Mouse (Mus musculus): ENCODE results near the gene Gm17334.

Gene Gm17334

DNA sequence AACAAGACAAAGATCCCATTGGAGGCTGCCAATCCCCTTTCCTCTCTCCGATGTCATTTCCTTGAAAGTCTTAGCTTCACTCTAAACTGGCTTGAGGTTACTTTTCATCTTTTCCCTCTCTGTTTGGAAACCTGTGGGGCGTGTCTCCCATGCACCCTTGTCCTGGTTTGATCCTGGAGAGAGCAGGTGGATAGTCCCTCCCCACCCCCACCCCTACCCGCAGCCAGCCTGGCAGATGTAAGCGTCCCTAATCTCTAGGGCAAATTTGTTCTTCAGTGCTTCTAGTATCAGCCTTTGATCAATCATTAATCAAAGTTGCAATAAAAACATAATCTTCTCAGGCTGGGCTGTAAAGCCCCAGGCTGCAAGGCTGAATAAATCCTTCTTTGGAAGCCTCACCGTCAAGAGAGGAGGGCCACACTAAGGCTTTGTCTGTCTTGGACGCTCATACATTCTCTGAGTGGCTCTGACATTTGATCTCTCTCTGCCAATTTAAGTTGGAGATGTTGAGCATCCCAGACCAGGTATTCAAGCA is 24.5 kb upstream of the Gm17334 start:
- no peak for DNase-seq (ENCODE audit: low read depth, low spot score)

GRCm38 (mm10) chr11:53796409-53797151 is 23.6 kb upstream of the Gm17334 start:
- DNase-seq (ENCODE audit: low read depth, low spot score), result no peak

- DNase-seq (ENCODE audit: low read depth, low spot score), result no peak
These were observed 22.8 kb upstream of the Gm17334 start for GRCm38 (mm10) chr11:53795813-53796212.

GRCm38 (mm10) chr11:53794671-53795557 is 21.9 kb upstream of the Gm17334 start:
- DNase-seq (ENCODE audit: low read depth, low spot score), result no peak

GRCm38 (mm10) chr11:53794015-53794414 is 21.0 kb upstream of the Gm17334 start:
- DNase-seq (ENCODE audit: low read depth, low spot score), result no peak

GRCm38 (mm10) chr11:53792986-53793385 is 20.0 kb upstream of the Gm17334 start:
- DNase-seq (ENCODE audit: low read depth, low spot score), result no peak

GRCm38 (mm10) chr11:53789277-53789676 is 16.3 kb upstream of the Gm17334 start:
- no peak for DNase-seq (ENCODE audit: low read depth, low spot score)

- no peak for DNase-seq (ENCODE audit: low read depth, low spot score)
These were observed 15.2 kb upstream of the Gm17334 start for GRCm38 (mm10) chr11:53788196-53788595.

DNA sequence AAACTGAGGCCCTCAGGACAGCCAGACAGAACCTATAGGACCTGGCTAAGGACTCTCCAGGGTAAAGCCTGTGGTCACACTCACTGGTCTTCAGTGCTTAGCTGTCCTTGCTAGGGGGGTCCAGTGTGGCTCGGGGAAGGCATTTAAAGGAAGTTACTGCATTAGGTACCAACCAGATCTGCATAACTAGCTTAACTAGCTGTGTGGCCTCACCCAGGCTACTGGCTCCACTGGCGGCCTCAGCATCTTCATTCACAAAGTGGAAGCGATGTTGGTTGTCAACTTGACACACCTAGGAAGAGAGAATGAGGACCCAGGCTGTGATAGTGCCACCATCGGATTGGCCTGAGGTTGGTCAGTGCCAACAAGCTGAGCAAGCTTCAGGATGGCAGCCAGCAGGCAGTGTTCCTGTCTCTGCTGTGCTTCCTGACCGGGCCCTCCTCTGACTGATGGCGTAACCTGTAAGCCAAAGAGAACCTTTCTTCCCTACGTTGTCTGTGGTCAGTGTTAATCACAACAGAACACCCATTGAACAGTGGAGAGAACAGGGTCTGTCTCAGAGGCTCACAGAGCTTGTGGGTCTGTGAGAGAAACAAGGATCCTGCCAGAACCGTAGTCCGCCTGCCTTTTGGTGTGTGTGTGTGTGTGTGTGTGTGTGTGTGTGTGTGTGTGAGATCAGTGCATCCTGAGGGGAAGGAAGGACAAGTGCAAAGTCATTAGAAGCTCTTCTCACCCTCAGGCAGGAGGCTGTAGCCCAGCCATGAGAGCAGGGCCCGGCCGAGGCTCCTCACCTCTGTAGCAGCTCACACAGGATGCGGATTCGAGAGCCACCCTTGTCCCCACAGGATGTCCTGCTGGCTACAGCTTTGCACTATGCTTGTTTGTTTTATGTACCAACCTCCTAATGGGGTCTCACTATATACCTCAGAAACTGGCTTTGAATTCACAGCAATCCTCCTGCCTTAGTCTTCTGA is 13.4 kb upstream of the Gm17334 start:
- no peak for DNase-seq (ENCODE audit: low read depth, low spot score)

DNA sequence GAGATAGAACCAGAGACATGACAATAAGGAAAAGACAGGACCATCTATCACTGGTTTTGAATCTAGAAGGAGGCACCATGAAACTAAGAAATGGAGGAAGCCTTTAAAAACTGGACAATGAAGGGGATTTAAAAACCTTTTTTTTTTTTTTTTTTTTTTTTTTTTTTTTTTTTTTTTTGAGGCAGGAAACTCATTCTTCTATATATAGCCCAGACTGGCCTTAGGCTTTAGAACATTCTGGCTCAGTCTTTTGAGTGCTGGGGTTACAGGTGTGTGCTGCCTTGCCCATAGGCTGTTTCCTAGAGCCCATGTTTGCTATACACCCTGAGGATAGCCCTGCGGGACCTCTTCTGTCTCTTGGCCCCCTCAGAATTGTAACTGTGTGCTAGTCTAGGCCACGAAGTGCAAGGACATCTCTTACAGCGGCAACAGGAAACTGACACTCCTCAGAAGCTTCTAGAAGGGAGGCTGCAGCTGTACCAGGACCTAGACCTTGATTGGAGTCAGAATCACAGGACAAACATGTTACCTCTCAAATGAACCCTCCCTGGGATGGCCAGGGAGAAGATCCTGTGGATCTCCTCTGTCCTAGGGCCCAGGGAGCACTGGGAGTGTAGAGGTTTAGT is 12.4 kb upstream of the Gm17334 start:
- DNase-seq (ENCODE audit: low read depth, low spot score), result no peak

- no peak for DNase-seq (ENCODE audit: low read depth, low spot score)
These were observed 10.3 kb upstream of the Gm17334 start for GRCm38 (mm10) chr11:53783288-53783687.

- DNase-seq (ENCODE audit: low read depth, low spot score), result no peak
These were observed 9.0 kb upstream of the Gm17334 start for GRCm38 (mm10) chr11:53781964-53782363.

GRCm38 (mm10) chr11:53781201-53781775 is 8.3 kb upstream of the Gm17334 start:
- DNase-seq (ENCODE audit: low read depth, low spot score), result no peak

GRCm38 (mm10) chr11:53780262-53780661 is 7.3 kb upstream of the Gm17334 start:
- DNase-seq (ENCODE audit: low read depth, low spot score), result no peak

- no peak for DNase-seq (ENCODE audit: low read depth, low spot score)
These were observed 6.8 kb upstream of the Gm17334 start for GRCm38 (mm10) chr11:53779808-53780207.

DNA sequence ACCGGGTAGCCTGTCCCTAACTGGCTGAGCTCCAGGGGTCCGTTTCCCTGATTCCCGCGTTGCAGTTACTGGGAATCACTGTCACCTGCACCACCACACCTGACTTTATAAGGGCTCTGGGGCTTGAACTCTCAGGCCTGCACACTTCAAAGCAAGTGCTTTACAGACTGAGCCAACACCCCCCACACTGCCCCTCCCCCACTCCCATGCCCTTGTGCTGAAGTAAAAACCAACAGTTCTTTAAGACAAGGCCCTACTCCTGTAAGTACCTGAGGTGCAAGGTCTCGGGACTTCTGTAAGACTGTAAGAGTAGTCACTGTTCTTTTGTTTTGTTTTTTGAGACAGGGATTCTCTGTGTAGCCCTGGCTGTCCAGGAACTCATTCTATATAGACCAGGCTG is 5.5 kb upstream of the Gm17334 start:
- DNase-seq (ENCODE audit: low read depth, low spot score), result no peak

DNA sequence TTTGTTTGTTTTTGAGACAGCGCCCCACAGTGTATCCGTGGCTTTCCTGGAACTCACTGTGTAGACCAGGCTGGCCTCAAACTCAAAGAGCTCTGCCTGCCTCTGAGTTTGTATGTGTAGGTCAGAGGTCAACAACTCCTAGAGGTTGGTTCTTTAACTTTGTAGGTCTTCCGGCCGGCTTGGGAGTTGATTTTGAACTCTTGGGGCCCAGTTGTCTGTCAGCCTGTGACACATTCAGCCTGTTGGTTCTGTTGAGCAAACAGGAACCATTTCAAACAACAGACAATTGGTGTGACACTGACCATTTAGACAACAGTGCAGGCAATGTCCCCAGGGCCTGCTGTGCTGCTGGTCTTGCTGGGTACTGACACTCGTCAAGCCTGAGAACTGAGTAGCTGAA is 4.7 kb upstream of the Gm17334 start:
- no peak for DNase-seq (ENCODE audit: low read depth, low spot score)

DNA sequence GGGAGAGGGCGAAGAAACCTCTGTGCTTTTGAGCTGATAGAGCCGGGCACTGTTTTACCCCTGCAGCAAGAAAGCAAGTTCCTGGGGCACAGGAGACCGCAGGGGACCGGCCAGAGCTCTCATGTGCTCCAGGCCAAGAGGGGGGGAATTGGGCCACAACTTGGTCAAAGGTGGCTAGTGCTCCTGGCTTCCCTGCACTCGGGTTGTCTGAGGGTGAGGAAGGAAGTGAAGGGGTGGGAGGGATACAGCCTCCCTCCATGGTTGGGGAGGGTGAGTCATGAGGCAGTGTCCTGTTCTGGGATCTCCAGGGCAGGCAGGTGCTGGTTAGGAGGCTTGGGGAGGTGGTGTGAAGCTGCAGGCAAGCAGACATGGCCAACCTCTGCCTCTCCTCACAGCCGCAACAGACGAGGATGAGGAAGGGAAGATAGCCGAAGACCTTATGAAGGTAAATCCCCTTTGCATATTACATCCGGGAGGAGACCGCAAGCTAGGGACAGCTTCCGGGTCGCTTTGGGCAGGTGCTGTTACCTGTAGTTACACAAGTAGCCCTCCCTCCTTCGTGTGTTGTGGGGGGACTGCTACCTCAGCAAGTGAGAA is 1.8 kb upstream of the Gm17334 start:
- no peak for DNase-seq (ENCODE audit: low read depth, low spot score)

GRCm38 (mm10) chr11:53773641-53774360 is 814 bp upstream of the Gm17334 start:
- no peak for DNase-seq (ENCODE audit: low read depth, low spot score)
